Mouse (Mus musculus): ENCODE data around the gene Spaca9.
A peak's percentile ranks its signal among the peaks of the same experiment; 100 is the strongest.

Gene Spaca9

GRCm38 (mm10) chr2:28699361-28700335, at the start of gene Spaca9, which contains the start of gene Ak8:
Gene Spaca9 (minus strand): TSS chr2:28699727.
Gene Ak8 (plus strand): TSS chr2:28700164.
- peak; percentile 73 to 79 for DNase-seq (ENCODE audit: low spot score in 2 of 2)

- no peak for DNase-seq (ENCODE audit: low spot score in 2 of 2)
Observed at GRCm38 (mm10) chr2:28747705-28748104, 48.2 kb upstream of the Spaca9 start.

GRCm38 (mm10) chr2:28746682-28747332, 47.3 kb upstream of the Spaca9 start:
- no peak for DNase-seq (ENCODE audit: low spot score in 2 of 2)

DNA sequence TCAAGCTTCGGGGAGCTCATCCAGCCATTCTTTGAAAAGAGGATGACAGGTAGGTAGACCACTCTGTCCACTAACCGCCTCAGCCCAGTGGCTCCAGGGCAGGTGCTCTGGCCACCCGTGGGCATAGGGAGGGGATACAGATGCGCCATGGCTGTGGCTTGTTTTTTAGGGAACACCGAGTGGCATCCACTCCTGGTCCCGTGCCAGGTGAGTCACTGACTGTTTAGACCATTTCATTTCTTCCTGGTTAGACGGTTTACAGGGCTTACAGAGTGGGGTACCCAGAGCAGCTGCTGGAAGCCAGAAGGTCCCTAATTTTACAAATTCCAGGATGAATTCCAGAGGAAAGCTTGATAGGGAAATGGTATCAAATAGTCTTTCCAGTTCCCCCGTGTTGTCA, 43.2 kb upstream of the Spaca9 start:
- no peak for DNase-seq (ENCODE audit: low spot score in 2 of 2)

DNA sequence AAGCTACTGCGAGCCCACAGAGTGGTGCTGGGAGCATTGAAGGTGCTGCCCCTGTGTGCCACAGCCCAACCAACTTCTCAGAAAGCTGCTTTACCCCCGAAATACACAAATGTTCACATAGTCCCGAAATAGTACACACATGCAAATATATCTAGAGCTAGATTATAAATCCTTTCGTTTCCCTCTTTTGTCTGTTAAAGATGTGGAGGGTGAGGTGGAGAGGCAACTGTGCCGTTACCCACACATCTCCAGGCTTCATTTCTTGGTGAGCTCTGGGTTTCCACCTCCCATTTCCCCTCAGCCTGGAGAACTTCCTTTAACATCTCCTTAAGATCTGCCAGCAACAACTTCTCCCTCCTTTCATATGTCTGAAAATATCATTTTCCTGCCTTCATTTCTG, 40.6 kb upstream of the Spaca9 start:
- DNase-seq (ENCODE audit: low spot score in 2 of 2) = no peak

DNA sequence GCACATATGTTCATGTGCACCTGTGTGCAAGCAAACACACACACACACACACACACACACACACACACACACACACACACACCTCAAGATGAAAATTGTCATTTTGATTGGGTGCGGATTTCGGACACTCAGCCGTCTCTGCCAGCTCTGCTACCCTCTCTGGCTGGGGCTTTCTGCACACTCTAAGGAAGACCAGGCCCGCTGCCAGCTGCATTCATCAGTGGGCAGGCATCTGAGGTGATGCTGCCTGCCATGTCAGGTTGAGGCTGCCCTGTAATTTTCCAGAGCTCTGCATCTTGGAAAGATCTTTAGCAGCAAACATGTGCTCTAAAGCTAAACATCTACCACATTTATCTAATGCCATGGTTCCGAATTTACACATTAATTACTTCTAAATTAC, 37.6 kb upstream of the Spaca9 start:
- no peak for DNase-seq (ENCODE audit: low spot score in 2 of 2)

- DNase-seq (ENCODE audit: low spot score in 2 of 2) = no peak
Observed at GRCm38 (mm10) chr2:28730676-28731075, 31.1 kb upstream of the Spaca9 start.

DNA sequence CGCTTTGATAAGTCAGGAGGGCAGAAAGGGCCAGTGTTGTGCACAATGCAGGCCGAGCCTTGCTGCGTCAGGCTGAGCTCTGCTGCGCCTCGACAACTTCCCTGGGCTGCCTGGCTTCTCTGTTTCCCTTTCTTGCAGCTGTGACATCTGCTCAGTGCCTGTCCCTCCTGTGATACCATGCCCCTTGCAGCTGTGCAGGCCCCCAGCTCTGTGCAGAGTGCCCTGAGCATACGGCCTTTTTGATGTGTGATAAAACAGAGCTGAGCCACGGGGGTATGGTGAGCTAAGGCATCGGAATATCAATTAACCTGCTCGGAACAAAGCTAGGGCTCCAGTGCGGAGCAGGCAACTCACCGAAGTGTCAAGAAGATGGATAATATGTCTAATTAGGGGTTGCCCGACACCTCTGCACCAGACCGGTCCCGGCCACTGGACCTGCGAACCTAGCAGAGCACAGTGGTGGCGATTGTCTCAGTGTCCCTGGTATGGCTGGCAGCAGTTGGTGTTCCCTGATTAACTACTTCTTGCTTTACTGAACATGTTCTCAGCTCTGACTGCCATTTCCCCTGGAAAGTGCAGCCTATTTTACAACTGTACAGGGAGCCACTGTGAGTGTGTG, 28.4 kb upstream of the Spaca9 start:
- no peak for DNase-seq (ENCODE audit: low spot score in 2 of 2)

DNA sequence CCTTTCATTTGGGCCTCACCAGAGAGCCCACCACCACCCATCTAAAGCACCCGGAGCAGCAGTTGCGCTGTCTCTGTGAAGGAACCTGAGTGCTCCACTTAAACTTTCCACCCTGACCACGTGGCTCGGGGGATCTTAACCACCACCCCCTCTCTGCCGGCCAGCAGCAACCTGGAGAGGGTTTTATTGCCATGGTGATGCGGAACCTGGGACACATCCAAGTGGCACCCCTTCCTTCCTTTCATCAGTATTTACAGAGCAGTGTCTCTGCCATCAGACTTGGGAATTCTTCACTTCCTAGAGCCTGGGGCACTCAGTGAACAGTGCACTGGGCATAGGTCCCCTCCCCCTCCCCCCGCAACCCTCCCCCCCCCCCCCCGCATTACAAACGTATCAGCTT, 24.4 kb upstream of the Spaca9 start:
- DNase-seq (ENCODE audit: low spot score in 2 of 2) = no peak

- DNase-seq (ENCODE audit: low spot score in 2 of 2) = no peak
Observed at GRCm38 (mm10) chr2:28722419-28722818, 22.9 kb upstream of the Spaca9 start.

- no peak for DNase-seq (ENCODE audit: low spot score in 2 of 2)
Observed at GRCm38 (mm10) chr2:28713036-28713435, 13.5 kb upstream of the Spaca9 start.

- DNase-seq (ENCODE audit: low spot score in 2 of 2) = no peak
Observed at GRCm38 (mm10) chr2:28706787-28707186, 7.3 kb upstream of the Spaca9 start.

GRCm38 (mm10) chr2:28706106-28706636, 6.6 kb upstream of the Spaca9 start:
- no peak for DNase-seq (ENCODE audit: low spot score in 2 of 2)

DNA sequence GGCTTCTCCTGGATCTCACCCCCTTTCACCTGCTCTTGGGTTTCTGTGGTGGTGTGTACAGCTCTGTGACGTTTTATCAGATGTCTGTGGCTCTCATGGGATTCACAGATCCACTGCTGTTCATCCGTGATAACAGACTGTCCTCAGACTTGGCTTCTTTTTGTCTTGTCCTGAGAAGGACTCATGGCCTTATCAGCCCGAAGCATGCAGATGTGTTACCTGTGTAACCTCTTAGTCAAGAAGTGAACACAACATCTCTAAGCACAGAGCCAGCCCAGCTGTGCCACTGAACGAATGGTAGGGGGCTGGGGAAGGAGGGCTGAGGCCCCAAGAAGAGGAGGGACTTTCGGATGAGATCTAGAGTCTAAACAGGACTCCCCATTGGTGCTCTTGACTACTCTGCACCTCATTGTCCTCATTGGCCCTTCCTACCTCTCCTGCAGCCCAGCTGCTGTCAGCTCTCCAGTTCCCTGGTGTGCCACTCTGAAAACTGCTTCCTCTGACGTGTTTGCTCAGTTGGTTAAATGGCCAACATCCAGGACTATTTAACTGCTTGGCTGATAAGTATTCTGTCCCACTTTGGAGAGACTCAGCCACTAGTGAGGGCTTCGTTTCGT, 2.2 kb upstream of the Spaca9 start:
- DNase-seq (ENCODE audit: low spot score in 2 of 2) = no peak

DNA sequence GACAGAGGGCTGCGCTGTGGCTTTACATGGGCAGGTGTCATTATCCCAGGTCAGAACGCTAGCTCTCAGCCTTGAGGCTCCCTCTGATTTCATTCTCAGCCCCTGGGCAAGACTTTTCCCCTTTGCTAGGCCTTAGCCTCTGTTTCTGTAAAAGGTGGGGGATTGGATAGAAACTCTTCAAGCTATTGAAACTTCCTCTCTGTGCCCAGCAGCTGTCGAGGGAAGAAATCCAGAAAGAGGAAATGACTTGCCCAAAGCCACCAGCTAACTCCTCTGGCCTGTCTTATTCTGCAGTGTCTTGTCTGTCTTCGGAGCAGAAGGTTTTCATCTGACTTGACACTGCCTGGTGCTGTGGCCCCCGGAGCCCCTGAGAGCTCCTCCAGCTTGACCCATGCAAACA, 961 bp downstream of the Spaca9 start:
- DNase-seq (ENCODE audit: low spot score in 2 of 2) = no peak

GRCm38 (mm10) chr2:28692692-28693091, 6.8 kb downstream of the Spaca9 start:
- DNase-seq (ENCODE audit: low spot score in 2 of 2) = no peak

- no peak for DNase-seq (ENCODE audit: low spot score in 2 of 2)
Observed at GRCm38 (mm10) chr2:28688431-28688830, 11.1 kb downstream of the Spaca9 start.

DNA sequence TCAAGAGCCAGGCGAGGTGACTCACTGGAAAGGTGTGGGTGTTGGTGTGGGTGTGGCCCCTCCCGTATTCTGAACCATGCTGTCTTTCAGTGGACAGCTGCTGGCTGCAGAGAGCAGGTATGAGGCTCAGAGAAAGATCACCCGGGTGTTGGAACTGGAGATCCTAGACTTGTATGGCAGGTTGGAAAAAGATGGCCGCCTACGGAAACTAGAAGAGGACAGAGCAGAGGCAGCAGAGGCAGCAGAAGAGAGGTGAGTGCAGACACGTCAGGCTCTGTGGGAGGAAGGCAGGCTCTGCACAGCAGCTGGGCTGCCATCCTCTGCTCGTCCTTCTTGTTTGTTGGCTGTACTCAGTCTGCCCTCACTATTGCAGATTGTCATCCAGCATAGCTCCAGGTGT, 13.6 kb downstream of the Spaca9 start:
- no peak for DNase-seq (ENCODE audit: low spot score in 2 of 2)

DNA sequence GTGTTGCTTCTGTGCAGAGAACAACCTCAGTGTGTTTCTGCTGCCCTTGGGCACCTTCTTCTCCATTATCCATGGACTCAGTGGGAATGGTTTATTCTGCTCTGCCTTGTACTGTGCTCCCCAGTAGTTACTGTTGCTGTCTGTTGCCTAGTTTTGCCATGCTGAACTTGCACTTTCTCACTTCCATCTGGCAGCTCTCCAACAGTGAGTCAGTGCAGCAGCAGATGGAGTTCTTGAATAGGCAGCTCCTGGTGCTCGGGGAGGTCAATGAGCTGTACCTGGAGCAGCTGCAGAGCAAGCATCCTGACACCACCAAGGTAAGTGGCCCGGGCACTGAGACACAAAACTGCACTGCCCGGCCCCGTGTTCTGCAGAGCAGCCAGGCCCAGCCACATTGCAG, 17.8 kb downstream of the Spaca9 start:
- DNase-seq (ENCODE audit: low spot score in 2 of 2) = peak in 1 of 2 experiments; percentile 38

GRCm38 (mm10) chr2:28680710-28681109, 18.8 kb downstream of the Spaca9 start:
- DNase-seq (ENCODE audit: low spot score in 2 of 2) = no peak

- DNase-seq (ENCODE audit: low spot score in 2 of 2) = no peak
Observed at GRCm38 (mm10) chr2:28676005-28676404, 23.5 kb downstream of the Spaca9 start.

GRCm38 (mm10) chr2:28671438-28671837, 28.1 kb downstream of the Spaca9 start:
- no peak for DNase-seq (ENCODE audit: low spot score in 2 of 2)
